Mouse (Mus musculus) limb, embryonic 14.5 days (tissue): ENCODE data around the gene Dcaf11. TPM values are rescaled to one million over a fixed set of nuclear protein-coding genes. Genes with fewer than 3 reads are reported as not detected.

Experiments
- ATAC-seq: fragments of 200-750 bp; cut with Nextera tagmentation; 2 replicates; pipeline ENCODE4 v1.8.0; 2017; ENCODE audit warnings: low read depth, moderate number of reproducible peaks, moderate TSS enrichment; ENCODE audit not compliant: low FRiP score
- DNase-seq: peaks from one replicate; pipeline ENCODE4 v3.0.0-alpha.2; 2015; ENCODE audit warnings: low spot score
- H3K27ac ChIP-seq: fragments of 300-500 bp; sonication (generic); replicated peaks from 2 replicates; pipeline ENCODE4 v1.5.1; 2014; ENCODE audit warnings: low read depth, mild to moderate bottlenecking, low read length, moderate library complexity, mixed read lengths
- H3K27me3 ChIP-seq: fragments of 300-500 bp; sonication (generic); 2 replicates; pipeline ENCODE4 v1.6.1; 2014; ENCODE audit warnings: low read length, mixed read lengths; ENCODE audit not compliant: control insufficient read depth, insufficient read depth
- H3K36me3 ChIP-seq: fragments of 300-500 bp; sonication (generic); 2 replicates; pipeline ENCODE4 v1.6.1; 2014; ENCODE audit warnings: mild to moderate bottlenecking, low read length, moderate library complexity, mixed read lengths; ENCODE audit not compliant: control insufficient read depth, insufficient read depth
- H3K4me1 ChIP-seq: fragments of 300-500 bp; sonication (generic); 2 replicates; pipeline ENCODE4 v1.6.1; 2014; ENCODE audit warnings: antibody characterized with exemption, low read length, mixed read lengths; ENCODE audit not compliant: control insufficient read depth, insufficient read depth
- H3K4me2 ChIP-seq: fragments of 300-500 bp; sonication (generic); replicated peaks from 2 replicates; pipeline ENCODE4 v1.6.1; 2014; ENCODE audit warnings: low read depth, mild to moderate bottlenecking, low read length, moderate library complexity; ENCODE audit not compliant: severe bottlenecking
- H3K4me3 ChIP-seq: fragments of 300-500 bp; sonication (generic); replicated peaks from 2 replicates; pipeline ENCODE4 v1.5.1; 2014; ENCODE audit warnings: low read length
- H3K9ac ChIP-seq: fragments of 300-500 bp; sonication (generic); 2 replicates; pipeline ENCODE4 v1.6.1; 2014; ENCODE audit warnings: mild to moderate bottlenecking, low read depth, low read length, moderate library complexity; ENCODE audit not compliant: severe bottlenecking
- H3K9me3 ChIP-seq: fragments of 300-500 bp; sonication (generic); 2 replicates; pipeline ENCODE4 v1.6.1; 2016; ENCODE audit warnings: low read length; ENCODE audit not compliant: control insufficient read depth
- POLR2A ChIP-seq: fragments of 200-500 bp; IDR thresholded peaks from 2 replicates; pipeline ENCODE4 v1.8.0; 2012; ENCODE audit warnings: inconsistent platforms, mild to moderate bottlenecking, moderate library complexity, borderline replicate concordance; ENCODE audit not compliant: insufficient read depth, insufficient read length; ENCODE audit errors: extremely low read depth
- WGBS: fragments of 180-500 bp; shearing (Covaris S2); extraction: QIAGEN DNeasy Blood & Tissue Kit; methylation state at CpG from one replicate; pipeline ENCODE4 v1.1.7; 2014; 5-methylcytosine and 5-hydroxymethylcytosine counted together
- polyA plus RNA-seq, 2 experiments: library from polyadenylated mRNA; depleted of rRNA in 1 of 2; stranded (reverse) in 1 of 2; unstranded in 1 of 2; fragments of >200 nt; fragmentation: Nextera tagmentation in 1 of 2; extraction: Ambion mirVana in 1 of 2; gene quantifications; 2 replicates each; pipeline versions ENCODE4 v1.2.1 to v1.2.3; 2012 to 2014

Dcaf11 gene
- polyA plus RNA-seq, 2 experiments = 53.0 to 53.8 TPM

GRCm38 (mm10) chr14:55575302-55575701, 15.5 kb downstream of the Dcaf11 start, which contains the start of gene Fitm1:
TSS of gene Fitm1 (plus strand) at chr14:55575617.
- TF ChIP-seq POLR2A = no peak
- ATAC-seq (peak; percentile 51; the same call in 1 of the 2 replicates), DNase-seq (peak; percentile 18)
- Histone ChIP-seq H3K4me1 (peaks cover 9% of the 10 kb centered on the region), H3K9ac (no peak within 1 kb of the TSS; the same call in 1 of the 2 replicates), H3K27me3 (no peaks in the 10 kb centered on the region), H3K4me3 (peak within 1 kb of the TSS; percentile 7; the same call in 1 of the 2 replicates), H3K27ac (0 out of 2 replicates have a peak within 1 kb of the TSS, but pooled peaks have one; percentile 19), H3K9me3 (no peaks in the 10 kb centered on the region), H3K36me3 (peaks cover 4% of the 10 kb centered on the region; the same call in 1 of the 2 replicates), H3K4me2 (no peak within 1 kb of the TSS)
- WGBS = 58% methylated on average over 7 of the region's 8 CpGs

DNA sequence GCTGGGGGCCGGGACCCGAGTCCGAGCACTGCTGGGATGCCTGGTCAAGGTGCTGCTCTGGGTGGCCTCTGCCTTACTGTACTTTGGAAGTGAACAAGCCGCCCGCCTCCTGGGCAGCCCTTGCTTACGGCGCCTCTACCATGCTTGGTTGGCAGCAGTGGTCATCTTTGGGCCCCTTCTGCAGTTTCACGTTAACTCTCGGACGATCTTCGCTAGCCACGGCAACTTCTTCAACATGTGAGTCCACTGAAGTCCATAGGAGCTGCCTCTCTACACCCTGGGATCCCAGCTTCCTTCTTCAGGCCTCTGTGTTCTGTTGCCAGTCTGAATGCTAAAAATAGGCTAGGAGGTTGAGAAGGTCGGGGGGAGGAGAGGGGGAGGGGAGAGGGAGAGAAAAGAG, 15.9 kb downstream of the Dcaf11 start:
- ATAC-seq (no peak), DNase-seq (no peak)
- Histone ChIP-seq H3K4me3 (peak overlapping the region; percentile 5; the same call in 1 of the 2 replicates), H3K9me3 (no peaks in the 10 kb centered on the region), H3K27me3 (no peaks in the 10 kb centered on the region), H3K4me2 (no peak overlapping the region), H3K4me1 (peaks cover 9% of the 10 kb centered on the region), H3K9ac (no peak overlapping the region; the same call in 1 of the 2 replicates), H3K27ac (0 out of 2 replicates have a peak overlapping the region, but pooled peaks have one; percentile 19), H3K36me3 (peaks cover 7% of the 10 kb centered on the region; the same call in 1 of the 2 replicates)
- 70% methylated on average over 13 of the region's 13 CpGs for WGBS
- TF ChIP-seq POLR2A = no peak

- H3K9ac ChIP-seq = no peak overlapping the region
- DNase-seq = no peak
- no peak for ATAC-seq
- no peak overlapping the region for H3K27ac ChIP-seq
- peaks cover 10% of the 10 kb centered on the region; the same call in 1 of the 2 replicates for H3K36me3 ChIP-seq
- no peaks in the 10 kb centered on the region for H3K9me3 ChIP-seq
- H3K4me1 ChIP-seq = peaks cover 9% of the 10 kb centered on the region
- H3K27me3 ChIP-seq = no peaks in the 10 kb centered on the region
- TF ChIP-seq POLR2A = no peak
- 80% methylated on average over 16 of the region's 16 CpGs for WGBS
- no peak overlapping the region for H3K4me2 ChIP-seq
- 0 out of 2 replicates have a peak overlapping the region, but pooled peaks have one; percentile 7 for H3K4me3 ChIP-seq
Observed at GRCm38 (mm10) chr14:55576376-55576775, 16.6 kb downstream of the Dcaf11 start.

DNA sequence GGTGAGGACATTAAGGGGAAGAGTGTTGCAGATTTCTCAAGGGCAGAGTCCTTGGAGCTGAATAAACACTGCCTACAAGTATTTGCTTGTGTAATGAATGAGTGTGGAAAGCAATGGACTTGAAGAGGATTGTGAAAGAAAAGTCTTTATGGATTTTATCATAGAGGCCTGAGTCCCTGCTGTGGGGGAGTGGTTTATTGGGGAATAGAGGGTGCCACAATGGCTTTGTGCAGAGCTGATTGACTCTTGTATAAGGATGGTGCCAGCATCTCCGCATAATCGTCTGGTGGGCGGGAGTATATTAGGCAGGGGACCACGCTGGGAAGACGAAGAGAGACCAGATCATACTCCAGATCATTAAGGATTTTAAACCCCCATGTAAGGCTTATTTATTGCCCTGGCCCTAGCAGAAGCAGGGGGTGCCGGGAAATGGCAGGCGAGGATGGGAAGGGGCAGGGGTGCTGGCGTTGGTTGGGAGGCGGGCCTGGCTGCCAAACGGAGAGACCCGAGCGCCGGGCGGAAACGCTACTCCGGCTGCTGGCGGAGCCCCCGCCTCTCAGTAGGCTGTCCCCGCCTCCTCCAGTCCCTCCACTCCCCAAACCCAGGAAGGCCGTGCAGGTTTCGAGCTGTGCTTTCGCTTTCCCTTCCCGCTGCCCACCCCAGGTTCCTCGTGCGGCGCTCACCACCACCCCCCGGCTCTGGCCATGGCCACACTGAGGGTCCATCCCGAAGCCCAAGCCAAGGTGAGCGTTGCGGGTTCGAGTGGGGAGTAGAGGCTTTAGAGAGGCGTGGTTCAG, 18.3 kb downstream of the Dcaf11 start, which contains the start of gene Psme1:
Gene Psme1, plus strand, starts transcription at position 253 of the 797 bp plus-strand sequence.
- TF ChIP-seq POLR2A = 0 out of 2 replicates have a peak, but pooled peaks have one; percentile 12
- WGBS = 1% methylated on average over 29 of the region's 32 CpGs
- Histone ChIP-seq H3K4me2 (peak within 1 kb of the TSS; percentile 84), H3K27ac (peak within 1 kb of the TSS; percentile 69; the same call in 1 of the 2 replicates), H3K4me1 (peaks cover 9% of the 10 kb centered on the region), H3K27me3 (no peaks in the 10 kb centered on the region), H3K9ac (peak within 1 kb of the TSS; percentile 79), H3K9me3 (no peaks in the 10 kb centered on the region), H3K36me3 (peaks cover 19% of the 10 kb centered on the region), H3K4me3 (peak within 1 kb of the TSS; percentile 78)
- DNase-seq (peak; percentile 91), ATAC-seq (peak; percentile 88)

DNA sequence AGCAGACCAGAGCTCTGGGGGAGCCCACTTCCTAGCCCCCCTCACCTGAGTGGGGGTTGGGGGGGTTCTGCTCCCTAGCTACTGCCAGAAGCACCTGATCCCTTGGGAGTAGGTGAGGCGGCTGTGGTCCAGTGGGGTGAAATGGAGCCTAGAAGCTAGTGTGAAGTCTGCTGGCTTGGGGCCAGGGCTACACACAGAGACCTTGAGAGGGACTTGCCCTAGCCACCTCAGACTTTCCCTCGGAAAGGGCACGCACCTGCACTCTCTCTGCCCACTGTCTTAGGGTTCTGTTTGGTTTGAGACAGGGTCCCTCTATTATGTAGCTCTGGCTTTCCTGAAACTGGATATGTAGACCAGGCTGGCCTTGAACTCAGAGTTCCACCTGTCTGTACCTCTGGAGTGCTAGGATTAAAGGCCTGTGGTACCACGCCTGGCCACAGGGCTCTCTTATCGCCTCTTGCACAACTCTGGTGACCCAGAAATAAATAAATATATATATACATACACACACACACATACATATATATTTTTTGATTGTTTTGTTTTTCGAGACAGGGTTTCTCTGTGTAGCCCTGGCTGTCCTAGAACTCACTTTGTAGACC, 19.0 kb downstream of the Dcaf11 start:
- DNase-seq (no peak), ATAC-seq (peak; percentile 14)
- Histone ChIP-seq H3K9me3 (no peaks in the 10 kb centered on the region), H3K36me3 (peaks cover 19% of the 10 kb centered on the region), H3K27me3 (no peaks in the 10 kb centered on the region), H3K4me1 (peaks cover 9% of the 10 kb centered on the region), H3K4me2 (peak overlapping the region; percentile 84), H3K27ac (peak overlapping the region; percentile 69; the same call in 1 of the 2 replicates), H3K9ac (peak overlapping the region; percentile 79), H3K4me3 (peak overlapping the region; percentile 78)
- TF ChIP-seq POLR2A = no peak
- WGBS = 23% methylated on average over 6 of the region's 6 CpGs
